Mouse (Mus musculus) B cell, adult 2 months (primary cell): Measurements from ENCODE around the gene Otud7b.
"Not testable (repeated sequence)": the region's sequence is repeated elsewhere in the genome, so short reads cannot be mapped to it uniquely, and the experiment has no call there.

Experiments
- DNase-seq, 2 experiments: peaks; one replicate each; pipeline ENCODE4 v3.0.0; 2022

Otud7b gene

DNA sequence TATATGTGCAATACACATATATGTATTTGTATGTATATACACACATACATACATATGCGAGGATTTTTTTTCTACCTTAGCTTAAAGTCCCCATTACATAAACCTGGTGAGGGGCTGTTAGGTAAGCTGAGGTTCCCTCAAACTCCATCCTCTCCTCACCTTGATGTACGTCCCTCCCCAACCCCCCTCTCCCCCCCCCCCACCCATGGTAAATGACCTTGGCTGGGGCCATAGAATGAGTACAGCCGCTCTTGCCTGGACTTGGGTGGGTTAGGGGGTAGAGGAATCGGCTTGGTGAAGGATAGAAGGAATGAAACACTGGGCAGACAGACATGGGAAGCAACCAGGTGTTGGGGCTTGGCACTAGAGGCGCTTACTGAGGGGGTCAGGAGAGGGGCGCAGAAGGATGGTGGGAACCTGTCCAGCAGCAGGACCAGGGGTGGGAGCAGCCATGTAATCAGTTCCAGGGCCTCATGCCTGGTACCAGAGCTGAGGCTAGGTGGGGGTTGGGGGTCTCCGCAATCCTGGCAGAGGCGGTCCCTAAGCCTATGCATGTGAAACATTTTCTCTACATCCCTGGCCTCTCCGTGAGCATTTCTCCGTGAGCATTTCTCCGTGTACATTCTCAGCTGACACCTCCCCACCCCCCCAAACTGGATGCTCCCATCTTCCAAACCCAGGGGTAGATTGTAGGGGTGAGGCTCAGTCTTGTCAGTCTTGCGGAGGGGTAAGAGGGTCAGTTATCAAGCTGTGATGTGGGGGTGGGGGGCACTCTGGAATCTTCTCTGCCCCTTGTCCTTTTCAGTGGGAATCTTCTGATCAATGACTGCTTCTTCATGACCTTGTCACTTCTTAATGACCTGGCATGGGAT, 77.4 kb downstream of the Otud7b start:
- no peak for DNase-seq

DNA sequence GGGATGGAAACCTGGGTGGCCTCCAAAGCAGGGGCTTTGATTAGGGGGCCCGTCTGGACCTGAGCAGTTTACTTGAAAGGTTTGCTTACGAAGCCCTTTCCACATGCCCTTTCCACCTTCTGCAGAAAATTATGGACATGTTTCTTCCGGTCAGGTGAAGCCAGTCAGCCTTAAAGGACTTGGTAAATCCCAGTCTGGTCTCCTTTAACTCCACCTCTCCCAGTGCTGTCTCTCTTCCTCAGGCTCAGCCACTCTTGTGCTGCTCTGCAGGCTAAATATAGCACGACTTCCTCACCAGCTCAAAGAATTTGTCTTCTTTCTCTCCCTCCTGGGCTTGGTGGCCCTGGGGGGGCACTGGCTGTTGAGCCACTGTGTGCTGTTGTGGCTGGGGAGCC, 78.1 kb downstream of the Otud7b start:
- no peak for DNase-seq

DNA sequence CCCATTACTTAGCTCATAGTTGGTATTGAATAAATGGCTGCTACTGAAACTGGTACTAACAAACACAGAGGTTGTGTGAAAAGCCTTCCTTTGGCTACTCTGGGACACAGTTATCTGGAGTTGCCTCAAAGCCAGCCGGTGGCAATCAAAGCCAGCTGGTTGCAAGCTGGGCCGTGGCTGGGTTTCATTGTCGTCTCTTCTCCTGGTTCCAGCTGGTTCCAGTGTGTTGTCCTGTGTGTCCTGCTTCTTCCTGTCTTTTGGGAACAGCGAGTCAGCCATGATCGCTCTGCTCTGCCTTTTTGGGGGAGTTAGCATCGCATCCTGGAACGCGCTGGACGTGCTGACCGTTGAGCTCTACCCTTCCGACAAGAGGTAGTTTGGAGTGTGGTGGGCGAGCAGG, 88.7 kb downstream of the Otud7b start:
- DNase-seq: no peak

DNA sequence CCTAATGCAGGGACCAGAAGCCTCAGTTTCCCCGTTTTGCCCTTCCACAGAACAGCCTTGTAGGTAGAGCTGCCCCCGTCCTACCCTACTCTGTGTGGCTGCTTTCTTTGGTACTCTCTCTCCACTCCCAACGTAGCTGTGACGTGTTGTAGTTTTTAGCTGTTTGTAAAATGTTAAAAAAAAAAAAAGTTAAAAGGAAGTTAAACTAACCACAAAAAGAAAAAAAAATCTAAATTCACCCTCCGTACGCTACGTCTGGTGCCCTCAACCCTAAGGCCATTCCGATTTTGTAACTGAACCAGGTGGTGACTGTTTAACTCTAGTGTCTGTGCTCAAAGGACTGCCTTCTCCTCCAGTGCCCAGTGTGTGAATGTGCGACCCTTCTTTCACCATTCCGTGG, 90.6 kb downstream of the Otud7b start:
- peak in 1 of 2 experiments; percentile 27 for DNase-seq

DNA sequence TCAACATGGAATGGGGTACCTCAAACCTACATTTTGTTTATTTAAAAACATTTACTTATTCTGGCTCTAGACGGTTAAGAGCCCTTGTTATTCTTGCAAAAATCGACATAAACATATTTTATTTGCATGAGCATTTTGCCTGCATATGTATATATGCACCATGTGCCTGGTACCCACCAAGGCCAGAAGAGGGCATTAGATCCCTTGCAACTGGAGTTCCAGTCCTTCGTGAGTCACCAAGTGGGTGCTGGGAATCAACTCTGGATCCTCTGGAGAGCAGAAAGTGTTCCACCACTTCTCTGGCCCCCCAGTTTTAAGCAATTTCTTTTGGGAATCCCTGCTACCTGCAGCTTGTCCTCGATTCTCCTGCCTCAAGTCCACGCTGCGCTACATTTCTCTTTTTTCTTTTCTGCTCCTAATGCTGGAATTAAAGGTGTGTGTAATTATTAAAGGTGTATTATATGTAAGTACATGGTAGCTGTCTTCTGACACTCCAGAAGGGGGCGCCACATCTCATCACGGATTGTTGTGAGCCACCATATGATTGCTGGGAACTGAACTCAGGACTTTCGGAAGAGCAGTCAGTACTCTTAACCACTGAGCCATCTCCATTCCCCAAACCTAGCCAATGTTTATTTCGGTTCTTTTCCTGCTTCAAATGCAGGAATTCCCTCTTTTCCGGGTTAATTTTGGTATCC, 91.4 kb downstream of the Otud7b start:
- DNase-seq: peak in 1 of 2 experiments; percentile 29

DNA sequence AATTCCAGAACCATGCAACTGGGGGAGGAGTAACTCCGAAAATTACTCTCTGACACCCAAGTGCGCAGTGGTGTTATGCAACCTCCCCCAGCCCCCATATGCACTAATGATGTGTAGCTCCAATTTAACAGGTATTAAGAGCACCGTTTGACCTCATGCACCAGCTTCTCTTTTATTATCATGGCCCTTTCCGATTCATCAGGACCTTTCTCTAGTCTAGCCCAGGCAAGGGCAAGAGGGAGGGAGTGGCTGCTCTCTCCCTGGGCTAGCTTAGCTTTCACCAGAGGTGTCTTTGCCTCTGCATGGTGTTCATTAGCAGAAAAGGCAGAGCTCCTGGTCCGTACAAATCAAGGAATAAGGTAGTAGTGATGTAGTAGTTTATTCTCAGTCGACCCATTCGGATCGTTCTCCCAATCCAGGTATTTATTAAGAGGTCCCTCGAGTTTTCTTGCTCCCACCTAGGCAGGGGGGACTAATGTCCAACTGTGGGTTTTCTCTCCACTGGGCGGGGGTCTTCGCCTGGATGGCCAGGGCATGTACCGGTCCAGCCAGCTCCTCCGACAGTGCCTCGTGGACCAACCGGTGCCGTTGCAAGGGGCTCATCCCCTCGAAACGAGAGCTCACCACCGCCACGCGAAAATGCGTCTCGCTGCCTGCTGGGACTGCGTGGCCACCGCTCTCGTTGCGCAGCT, 92.3 kb downstream of the Otud7b start:
- no peak for DNase-seq

DNA sequence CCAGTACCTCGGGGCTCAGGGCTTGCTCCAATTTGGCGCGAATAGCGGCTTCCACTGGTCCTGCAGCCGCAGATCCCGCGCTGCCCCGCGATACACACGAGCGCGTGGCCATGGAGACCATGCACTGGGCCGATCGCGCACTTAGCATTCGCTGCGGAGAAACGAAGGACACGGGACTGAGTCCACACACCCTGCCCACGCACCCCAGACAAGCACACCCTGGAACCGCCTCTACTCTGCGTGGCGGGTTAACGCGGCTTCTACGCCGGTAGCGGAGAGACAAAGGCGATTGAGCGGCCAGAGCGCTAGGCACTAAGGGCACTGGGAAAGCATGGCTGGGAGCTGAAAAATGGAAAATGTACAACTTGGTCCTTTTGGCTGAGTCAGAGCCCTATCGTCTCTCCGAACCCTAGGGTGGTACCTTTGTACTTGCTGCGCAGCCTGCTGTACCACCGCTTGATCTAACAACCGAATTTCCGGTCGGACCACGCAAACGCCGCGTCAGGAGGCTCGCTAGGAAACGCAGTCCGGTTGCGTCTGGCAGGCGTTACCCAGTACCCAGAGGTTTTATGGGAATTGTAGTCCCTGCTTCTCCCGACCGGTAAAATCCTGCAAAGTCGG, 92.9 kb downstream of the Otud7b start:
- DNase-seq: peak; percentile 84

DNA sequence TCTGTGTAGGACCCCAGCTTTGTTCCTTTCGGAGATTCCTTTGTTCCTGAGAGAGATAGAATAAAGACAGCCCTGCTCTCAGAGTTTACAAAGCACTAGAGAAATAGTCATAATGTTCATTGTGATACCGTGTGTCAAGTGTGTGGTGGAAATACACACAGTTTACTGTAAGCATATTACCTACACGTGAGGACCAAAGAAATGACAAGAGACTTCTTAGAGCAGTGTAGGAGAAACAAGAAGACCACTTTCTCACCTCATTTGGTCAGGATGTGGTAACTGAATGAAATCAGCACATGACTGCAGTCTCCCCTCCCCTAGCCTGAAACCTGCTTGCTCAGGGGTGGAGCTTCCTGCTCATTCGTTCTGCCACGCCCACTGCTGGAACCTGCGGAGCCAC, 93.9 kb downstream of the Otud7b start:
- DNase-seq: peak; percentile 49 to 59

DNA sequence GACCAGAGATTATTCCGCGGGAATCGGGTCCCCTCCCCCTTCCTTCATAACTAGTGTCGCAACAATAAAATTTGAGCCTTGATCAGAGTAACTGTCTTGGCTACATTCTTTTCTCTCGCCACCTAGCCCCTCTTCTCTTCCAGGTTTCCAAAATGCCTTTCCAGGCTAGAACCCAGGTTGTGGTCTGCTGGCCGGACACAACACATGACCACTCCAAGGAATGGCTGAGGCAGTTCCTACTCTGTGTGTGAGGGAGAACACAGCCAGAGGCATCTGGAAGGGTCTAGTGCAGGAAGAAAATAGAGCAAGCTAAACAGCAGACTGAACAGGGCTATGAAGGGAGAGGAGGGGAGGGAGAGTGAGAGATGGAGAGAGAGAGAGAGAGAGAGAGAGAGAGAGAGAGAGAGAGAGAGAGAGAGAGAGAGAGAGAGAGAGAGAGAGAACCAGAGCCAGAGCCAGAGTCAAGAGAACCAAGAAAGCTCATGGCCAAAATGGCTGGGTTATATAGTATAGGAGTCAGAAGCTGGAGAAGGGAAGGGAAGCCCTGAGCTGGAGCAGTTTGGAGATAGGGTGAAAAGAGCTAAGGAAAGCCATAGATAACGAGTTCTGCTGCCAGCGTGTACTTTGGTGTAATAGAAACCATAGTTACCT, 94.4 kb downstream of the Otud7b start:
- not testable (repeated sequence) for DNase-seq

DNA sequence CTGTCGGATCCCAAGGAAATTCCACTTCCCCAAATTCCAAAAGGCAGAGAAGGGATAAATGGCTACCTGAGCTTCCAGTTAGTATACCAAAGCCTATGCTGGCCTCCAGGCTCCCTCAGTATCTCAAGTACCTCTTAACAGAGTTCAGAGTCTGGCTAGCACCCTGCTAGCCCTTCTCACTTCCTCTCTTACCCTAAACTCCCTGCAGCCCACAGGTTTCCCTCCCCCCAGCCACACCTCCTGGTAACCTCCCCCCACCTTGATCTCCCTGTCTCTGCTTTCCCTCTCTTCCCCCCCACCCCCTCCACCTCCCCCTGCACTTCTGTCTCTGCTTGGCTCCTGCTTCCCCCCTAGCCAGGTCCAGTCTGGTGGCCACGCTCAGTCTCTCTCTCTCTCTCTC, 95.4 kb downstream of the Otud7b start:
- DNase-seq: peak in 1 of 2 experiments; percentile 41

DNA sequence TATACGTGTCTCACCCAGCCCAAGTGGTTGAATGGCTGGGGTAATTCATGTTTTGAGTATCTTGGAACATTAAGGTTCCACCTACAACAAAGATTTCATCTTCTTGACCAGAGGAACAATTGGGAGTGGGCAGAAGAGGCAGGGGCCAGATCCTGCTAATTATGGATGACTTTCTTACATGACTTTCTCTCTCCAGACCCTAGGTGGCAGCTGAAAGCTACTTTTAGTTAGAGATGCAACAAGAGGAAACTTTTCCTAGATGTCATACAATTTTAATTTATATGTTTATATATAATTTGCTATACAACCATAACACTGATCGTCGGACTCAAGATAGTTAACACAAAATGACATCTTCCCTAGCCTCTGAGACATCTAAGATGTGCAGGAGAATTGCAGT, 103.5 kb downstream of the Otud7b start:
- no peak for DNase-seq

DNA sequence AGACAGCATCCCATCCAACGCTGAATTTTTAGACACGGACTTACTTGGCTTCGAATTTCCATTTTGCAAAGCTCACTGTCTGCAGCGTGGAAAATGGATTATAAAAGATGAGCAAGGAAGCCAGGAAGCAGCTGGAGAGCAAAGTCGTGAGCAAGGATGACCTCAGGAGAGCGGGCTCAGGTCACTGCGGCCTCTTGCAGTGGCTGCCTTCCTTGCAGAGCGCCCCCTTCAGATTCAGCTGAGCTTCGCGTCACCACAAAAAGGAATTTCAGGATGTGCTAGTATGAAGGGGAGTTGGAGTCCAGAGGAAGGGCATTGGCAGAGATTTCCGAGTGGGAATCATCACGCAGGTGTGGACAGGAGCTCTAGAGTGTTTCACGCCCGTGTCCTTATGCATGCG, 104.9 kb downstream of the Otud7b start:
- no peak for DNase-seq
